ENCODE assay signal across 18 mouse cellular contexts in the genomic region with DNA sequence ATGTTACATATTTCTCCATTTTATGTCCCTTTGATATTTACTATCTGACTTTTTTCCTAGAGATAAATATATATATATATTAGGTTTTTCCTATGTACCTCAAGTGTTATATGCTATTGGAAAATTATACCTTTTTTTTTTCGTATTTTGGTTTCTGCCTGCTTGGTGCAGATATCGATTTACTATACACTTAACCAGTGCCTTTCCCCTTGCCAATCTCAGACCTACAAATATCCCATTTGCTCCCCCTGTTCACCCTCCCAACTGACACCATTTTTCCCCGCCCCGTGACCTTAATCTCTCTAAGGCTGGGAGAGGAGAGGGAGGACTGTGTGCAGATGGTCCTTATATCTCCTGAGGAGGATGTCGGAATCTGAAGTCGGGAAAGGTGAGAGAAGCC. TPM values are rescaled to one million over a fixed set of nuclear protein-coding genes. Genes with fewer than 3 reads are reported as not detected.
"Had no signal": no experiment of that assay in that cellular context is flagged by ENCODE, and none has a peak within 500 bp of the region (broad histone marks: within the 10 kb centered on the region; RNA-seq: fewer than 3 reads in every experiment).

Gene Cacna1f, plus strand, starts transcription at position 301 of the 400 bp plus-strand sequence.

- H3K9ac ChIP-seq: lung, embryonic 15.5 days; midbrain, embryonic 13.5 days; midbrain, embryonic 15.5 days; neural tube, embryonic 13.5 days; neural tube, embryonic 15.5 days; stomach, embryonic 15.5 days had no signal

- H3K9me3 ChIP-seq: lung, embryonic 15.5 days; midbrain, embryonic 13.5 days; midbrain, embryonic 15.5 days; neural tube, embryonic 13.5 days; neural tube, embryonic 15.5 days; stomach, embryonic 15.5 days had no signal

- H3K4me1 ChIP-seq: stomach, embryonic 15.5 days had no signal

- DNase-seq: lung, adult 2 months; lung, postnatal 14 days; lung, postnatal 36 days; right cerebral cortex, postnatal 14 days; thymus, adult 2 months; thymus, postnatal 25 days; thymus, postnatal 4 days had no signal

- H3K36me3 ChIP-seq: lung, embryonic 15.5 days; midbrain, embryonic 13.5 days; midbrain, embryonic 15.5 days; neural tube, embryonic 13.5 days; neural tube, embryonic 15.5 days; stomach, embryonic 15.5 days had no signal

- H3K4me2 ChIP-seq: lung, embryonic 15.5 days; midbrain, embryonic 11.5 days; midbrain, embryonic 13.5 days had no signal

- H3K4me3 ChIP-seq: midbrain, embryonic 13.5 days; neural tube, embryonic 13.5 days; neural tube, embryonic 15.5 days; stomach, embryonic 15.5 days had no signal

- H3K27ac ChIP-seq: lung, embryonic 15.5 days; macrophage; midbrain, embryonic 13.5 days; midbrain, embryonic 15.5 days; neural tube, embryonic 13.5 days; neural tube, embryonic 15.5 days; stomach, embryonic 15.5 days; stomach, postnatal 0 days had no signal

- ATAC-seq: lung, postnatal 0 days; midbrain, embryonic 13.5 days; midbrain, embryonic 15.5 days had no signal

- H3K27me3 ChIP-seq: lung, embryonic 15.5 days; midbrain, embryonic 13.5 days; midbrain, embryonic 15.5 days; neural tube, embryonic 15.5 days; stomach, embryonic 15.5 days had no signal

RNA-seq across cellular contexts. Expression of gene Cacna1f, which starts in this region (rescaled TPM):
- polyA plus RNA-seq: lung, embryonic 15.5 days; midbrain, embryonic 11.5 days; neural tube, embryonic 11.5 days; stomach, embryonic 15.5 days; stomach, postnatal 0 days had no signal
